Mouse (Mus musculus): ENCODE results near the gene Adam23.

The Adam23 gene

GRCm38 (mm10) chr1:63445656-63446046, at the start of gene Adam23:
Adam23 (plus strand) TSS chr1:63445891.
- peak; percentile 8 for DNase-seq

DNA sequence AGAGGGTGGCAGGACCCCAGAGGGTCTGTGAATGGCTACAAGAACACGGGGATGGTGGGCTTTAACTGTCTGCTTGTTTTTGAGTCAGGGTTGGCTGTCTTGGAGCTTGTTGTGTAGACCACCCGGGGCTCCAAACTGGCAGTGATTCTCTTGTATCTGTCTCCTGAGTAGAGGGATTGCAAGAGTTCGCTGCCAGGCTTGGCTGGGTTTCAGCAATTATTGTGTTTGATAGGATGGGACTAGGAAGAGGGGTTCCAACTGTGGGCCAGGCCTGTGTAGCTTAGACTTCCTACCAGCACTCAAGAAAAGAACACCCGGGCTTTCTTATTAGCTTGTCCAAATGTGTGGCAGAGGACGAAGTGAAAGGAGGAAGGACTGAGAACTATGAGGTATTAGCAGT, 44.6 kb upstream of the Adam23 start:
- no peak for DNase-seq

DNA sequence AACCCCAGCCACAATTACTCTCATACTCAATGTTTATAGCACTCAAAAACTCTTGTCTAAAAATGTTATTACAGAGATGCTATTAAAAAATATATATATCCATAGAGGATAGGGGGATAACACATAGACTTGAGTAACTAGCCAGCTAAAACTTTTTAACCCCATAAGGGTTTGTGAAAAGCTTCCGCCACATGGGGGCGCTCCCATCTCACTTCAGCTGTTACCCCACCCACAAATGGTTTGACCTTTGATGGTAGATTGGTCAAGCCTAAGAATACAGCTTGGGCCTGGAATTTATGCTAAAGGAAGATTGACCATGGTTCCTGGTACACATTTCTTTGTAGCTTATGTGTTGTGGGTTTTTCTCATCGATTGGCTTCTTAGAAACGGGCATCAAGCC, 42.1 kb upstream of the Adam23 start:
- peak; percentile 3 for DNase-seq

GRCm38 (mm10) chr1:63408344-63408743, 37.3 kb upstream of the Adam23 start:
- no peak for DNase-seq

GRCm38 (mm10) chr1:63418491-63418890, 27.2 kb upstream of the Adam23 start:
- DNase-seq = no peak

DNA sequence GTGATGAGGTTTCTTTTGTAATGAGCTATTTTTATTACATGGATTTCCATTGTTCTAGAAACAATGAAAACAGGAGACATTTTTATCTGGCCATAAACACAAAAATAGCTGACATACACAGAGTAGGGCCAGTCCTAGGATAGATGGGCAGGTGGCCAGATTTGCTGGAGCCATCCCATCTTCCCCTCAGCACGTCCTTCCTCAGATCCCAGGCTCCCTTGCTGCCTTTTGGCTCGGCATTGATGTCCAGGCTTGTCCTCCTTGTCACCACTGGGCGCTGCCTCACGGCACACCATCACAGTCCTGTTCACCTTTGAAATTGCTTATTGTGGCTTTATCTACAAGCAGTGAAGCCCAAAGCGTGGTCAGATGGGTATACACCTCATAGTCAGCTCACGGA, 15.0 kb upstream of the Adam23 start:
- peak; percentile 1 for DNase-seq

GRCm38 (mm10) chr1:63431166-63431565, 14.5 kb upstream of the Adam23 start:
- DNase-seq = no peak

GRCm38 (mm10) chr1:63431842-63432241, 13.8 kb upstream of the Adam23 start:
- DNase-seq = no peak

DNA sequence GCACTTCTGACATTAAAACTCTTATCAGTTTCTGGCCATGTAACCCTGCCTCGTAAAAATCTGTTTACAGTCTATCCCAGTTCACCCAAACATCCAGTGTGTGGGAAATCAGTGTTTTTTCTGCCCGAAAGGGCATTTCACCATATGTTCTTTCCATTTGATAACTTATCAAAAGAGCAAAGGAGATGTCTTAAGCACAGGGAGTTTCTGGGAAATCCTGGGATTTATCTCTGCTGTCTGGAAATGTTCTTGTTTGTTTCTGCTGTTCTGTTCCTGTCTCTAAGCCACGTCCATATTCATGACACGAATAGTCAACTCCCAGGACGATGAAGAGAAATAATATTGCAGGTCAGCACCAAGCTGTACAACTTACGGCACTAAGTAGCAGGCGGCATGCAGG, 11.6 kb upstream of the Adam23 start:
- DNase-seq = peak; percentile 1

GRCm38 (mm10) chr1:63437529-63437928, 8.2 kb upstream of the Adam23 start:
- DNase-seq = no peak

- no peak for DNase-seq
These were observed 3.5 kb upstream of the Adam23 start for GRCm38 (mm10) chr1:63442186-63442585.

GRCm38 (mm10) chr1:63442616-63443015, 3.1 kb upstream of the Adam23 start:
- DNase-seq = no peak

- no peak for DNase-seq
These were observed 512 bp upstream of the Adam23 start for GRCm38 (mm10) chr1:63445149-63445609.

GRCm38 (mm10) chr1:63446047-63446704, 485 bp downstream of the Adam23 start:
- DNase-seq = peak; percentile 16

- no peak for DNase-seq
These were observed 1.0 kb downstream of the Adam23 start for GRCm38 (mm10) chr1:63446721-63447120.

DNA sequence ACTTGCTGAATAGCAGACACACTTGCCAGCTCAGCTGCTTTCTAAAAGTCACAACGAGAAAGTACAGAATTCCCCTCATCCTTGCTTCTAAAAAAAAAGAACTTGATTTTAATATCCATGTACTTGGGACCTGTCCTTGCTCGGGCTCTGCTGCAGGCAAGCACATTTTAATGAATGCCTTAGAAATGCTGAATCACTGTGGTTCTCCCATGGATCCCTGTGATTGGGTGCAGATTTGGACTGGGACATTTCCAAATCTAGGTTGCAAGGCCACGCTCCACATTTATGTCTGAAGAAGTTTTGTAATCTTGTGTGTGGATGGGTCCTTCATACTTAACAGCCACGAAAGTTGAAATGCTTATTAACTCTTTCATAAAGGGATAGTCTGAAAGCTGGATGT, 4.4 kb downstream of the Adam23 start:
- DNase-seq = no peak

GRCm38 (mm10) chr1:63453332-63453887, 7.7 kb downstream of the Adam23 start:
- DNase-seq = no peak

DNA sequence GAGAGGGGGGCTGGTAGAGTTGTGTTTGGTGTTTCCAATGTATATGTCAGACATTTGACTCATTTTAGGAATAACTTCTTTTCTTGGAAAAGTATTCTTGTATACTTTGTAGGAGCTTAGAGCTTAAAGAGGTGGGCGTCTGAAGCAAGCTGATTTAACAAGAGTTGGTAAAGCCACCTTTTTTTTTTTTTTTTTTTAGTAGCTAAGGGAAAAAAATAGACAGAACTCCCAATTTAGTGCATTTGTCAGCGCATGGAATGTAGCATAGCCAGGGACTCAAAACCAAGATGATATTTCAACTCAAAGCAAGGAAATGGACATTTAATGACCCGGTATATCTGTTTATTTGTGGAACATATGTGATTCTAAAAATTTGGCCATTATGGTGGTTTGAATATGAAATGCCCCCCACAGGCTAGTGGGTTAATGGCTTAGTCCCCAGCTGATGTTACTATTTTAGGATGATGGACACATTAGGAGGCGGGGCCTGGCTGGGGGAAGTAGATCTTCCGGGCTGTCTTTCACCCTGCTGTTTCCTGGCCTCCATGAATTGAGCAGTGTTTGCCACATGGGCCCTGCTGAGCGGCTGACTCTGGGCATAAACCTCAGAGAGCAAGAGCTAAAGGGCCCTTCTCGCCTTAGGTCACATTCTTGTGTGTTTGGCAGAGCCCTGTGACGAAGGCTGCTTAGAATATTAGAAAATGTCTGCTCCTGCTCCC, 12.3 kb downstream of the Adam23 start:
- DNase-seq = no peak

DNA sequence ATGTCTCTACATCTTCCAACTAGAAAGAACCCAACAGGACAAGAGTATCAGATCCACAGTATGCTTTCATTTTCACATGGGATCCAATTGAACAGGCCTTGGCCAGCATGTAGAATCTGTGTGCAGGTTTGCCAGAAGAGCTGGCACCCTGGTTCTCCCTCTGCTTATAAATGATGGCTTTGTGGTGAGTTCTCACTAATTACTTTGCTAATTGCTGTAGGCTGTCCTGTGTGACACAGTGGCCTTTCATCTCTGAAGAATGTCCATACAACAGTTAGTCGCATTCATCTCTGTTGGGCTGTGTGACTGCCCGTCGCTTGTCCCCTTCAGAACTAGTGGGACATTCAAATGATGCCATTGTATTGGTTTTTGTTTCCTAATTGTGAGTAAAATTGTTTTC, 13.5 kb downstream of the Adam23 start:
- DNase-seq = no peak

DNA sequence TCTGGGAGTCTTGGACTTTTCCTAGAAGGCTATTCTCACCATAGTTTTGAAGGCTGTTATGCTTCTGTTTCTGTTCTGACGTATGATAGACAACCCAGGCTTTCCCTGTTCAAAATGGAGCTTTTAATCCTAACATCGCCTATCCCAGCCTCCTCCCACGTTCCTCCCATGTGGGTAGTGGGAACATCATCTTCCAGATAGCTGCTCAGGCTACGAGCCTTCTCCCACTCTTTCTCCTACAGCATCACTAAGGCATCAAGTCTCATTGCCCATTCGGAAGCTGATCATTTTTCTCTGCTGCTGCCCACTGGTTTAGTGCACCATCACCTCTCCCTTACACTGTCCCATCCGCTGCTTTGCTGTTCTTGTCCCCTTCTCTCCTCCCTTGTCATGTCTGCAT, 14.2 kb downstream of the Adam23 start:
- DNase-seq = no peak

DNA sequence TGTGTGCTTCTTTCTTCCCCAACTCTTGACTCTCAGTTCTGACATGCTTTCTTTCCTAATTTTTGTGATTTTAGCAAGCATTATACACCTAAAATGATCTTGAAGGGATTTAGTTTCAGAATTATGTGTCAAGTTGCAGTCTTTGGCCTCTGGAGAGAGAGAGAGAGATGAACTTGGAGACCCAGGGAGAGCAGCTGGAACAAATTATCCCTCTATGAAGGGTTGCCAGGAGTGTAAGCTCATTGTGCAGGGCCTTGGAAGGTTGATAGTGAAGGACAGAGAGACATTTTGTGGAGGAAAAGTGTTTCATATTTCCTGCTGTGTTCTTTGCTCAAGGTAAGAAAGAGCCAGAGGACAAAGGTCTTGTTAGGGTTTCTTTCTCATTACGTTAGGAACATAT, 18.8 kb downstream of the Adam23 start:
- no peak for DNase-seq

- no peak for DNase-seq
These were observed 27.6 kb downstream of the Adam23 start for GRCm38 (mm10) chr1:63473272-63473671.

DNA sequence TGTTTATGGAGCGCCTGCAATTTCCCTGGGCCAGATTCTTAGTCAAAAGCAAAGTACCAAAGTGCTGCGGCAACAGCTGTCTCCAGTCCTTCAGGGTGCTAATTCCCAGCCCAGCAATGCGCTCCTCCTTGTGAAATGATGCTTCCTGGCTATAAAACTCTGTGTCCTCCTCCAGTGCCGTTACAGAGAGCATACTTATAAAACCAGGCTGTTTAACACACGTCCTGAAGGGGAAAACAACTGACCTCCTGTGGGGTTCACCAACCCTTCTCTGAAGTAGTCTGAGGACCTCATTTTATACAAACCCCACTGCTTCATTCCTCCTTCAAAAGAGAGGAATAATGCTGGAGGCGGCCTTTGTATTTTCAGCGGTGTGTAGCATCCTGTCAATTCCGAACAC, 28.0 kb downstream of the Adam23 start:
- DNase-seq = peak; percentile 19

- DNase-seq = no peak
These were observed 33.3 kb downstream of the Adam23 start for GRCm38 (mm10) chr1:63478946-63479345.
